Mouse (Mus musculus): Measurements from ENCODE around the gene Dusp14. TPM values are rescaled to one million over a fixed set of nuclear protein-coding genes. Genes with fewer than 3 reads are reported as not detected.

Gene Dusp14
- polyA plus RNA-seq (2014; fragmentation: Nextera tagmentation; extraction: Ambion mirVana), result 7.9 TPM in 2 replicates

GRCm38 (mm10) chr11:84069034-84069370 lies at the start of gene Dusp14:
Gene Dusp14, minus strand, starts transcription at chr11:84069261.
- H3K4me1 ChIP-seq (ENCODE audit: control insufficient read depth, insufficient read depth, low read length), result peaks cover 14% of the 10 kb centered on the region
- H3K4me3 ChIP-seq (ENCODE audit: low read depth, low read length), result peak within 1 kb of the TSS; percentile 56
- H3K9ac ChIP-seq (ENCODE audit: low read length), result peak within 1 kb of the TSS; percentile 65
- H3K4me2 ChIP-seq (ENCODE audit: low read depth, severe bottlenecking), result peak within 1 kb of the TSS; percentile 58
- ATAC-seq (ENCODE audit: insufficient number of reproducible peaks, low FRiP score, low TSS enrichment, low read depth), result no peak
- peaks cover 26% of the 10 kb centered on the region for H3K27me3 ChIP-seq (ENCODE audit: control insufficient read depth, insufficient read depth, low read length)
- H3K9me3 ChIP-seq (ENCODE audit: control insufficient read depth, low read length), result no peaks in the 10 kb centered on the region
- no peak for DNase-seq (ENCODE audit: low spot score)
- H3K36me3 ChIP-seq (ENCODE audit: control insufficient read depth, insufficient read depth, low read length), result no peaks in the 10 kb centered on the region
- 13% methylated on average over 11 of the region's 11 CpGs for WGBS
- H3K27ac ChIP-seq (replicated peaks; ENCODE audit: low read depth, low read length), result no peak within 1 kb of the TSS

GRCm38 (mm10) chr11:84117431-84117830 lies 48.4 kb upstream of the Dusp14 start:
- Histone ChIP-seq H3K4me1 (ENCODE audit: control insufficient read depth, insufficient read depth, low read length) (no peaks in the 10 kb centered on the region), H3K4me2 (ENCODE audit: low read depth, severe bottlenecking) (no peak overlapping the region), H3K27ac (replicated peaks; ENCODE audit: low read depth, low read length) (no peak overlapping the region), H3K9me3 (ENCODE audit: control insufficient read depth, low read length) (no peaks in the 10 kb centered on the region), H3K9ac (ENCODE audit: low read length) (no peak overlapping the region), H3K27me3 (ENCODE audit: control insufficient read depth, insufficient read depth, low read length) (no peaks in the 10 kb centered on the region), H3K4me3 (ENCODE audit: low read depth, low read length) (no peak overlapping the region), H3K36me3 (ENCODE audit: control insufficient read depth, insufficient read depth, low read length) (peaks cover 16% of the 10 kb centered on the region; the same call in 1 of the 2 replicates)
- 79% methylated on average over 4 of the region's 4 CpGs for WGBS
- DNase-seq (ENCODE audit: low spot score) (no peak), ATAC-seq (ENCODE audit: insufficient number of reproducible peaks, low FRiP score, low TSS enrichment, low read depth) (no peak)

DNA sequence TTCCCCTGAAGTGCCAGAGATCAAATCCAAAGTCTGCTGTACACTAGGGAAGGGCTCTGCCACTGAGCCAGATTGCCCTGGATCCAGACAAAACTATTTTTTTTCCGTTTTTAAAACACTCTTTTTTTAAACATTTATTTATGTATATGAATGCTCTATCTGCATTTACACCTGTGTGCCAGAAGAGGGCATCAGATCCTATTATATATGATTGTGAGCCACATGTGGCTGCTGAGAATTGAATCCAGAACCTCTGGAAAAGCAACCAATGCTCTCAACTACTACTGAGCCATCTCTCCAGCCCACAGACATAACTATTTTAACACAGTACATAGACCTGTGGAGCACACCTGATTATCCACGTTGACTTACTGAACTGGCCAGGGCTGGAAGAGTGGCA lies 47.2 kb upstream of the Dusp14 start:
- no peaks in the 10 kb centered on the region for H3K4me1 ChIP-seq (ENCODE audit: control insufficient read depth, insufficient read depth, low read length)
- WGBS, result 69% methylated on average over 2 of the region's 2 CpGs
- no peak for ATAC-seq (ENCODE audit: insufficient number of reproducible peaks, low FRiP score, low TSS enrichment, low read depth)
- no peaks in the 10 kb centered on the region for H3K9me3 ChIP-seq (ENCODE audit: control insufficient read depth, low read length)
- H3K9ac ChIP-seq (ENCODE audit: low read length), result no peak overlapping the region
- no peak for DNase-seq (ENCODE audit: low spot score)
- H3K4me2 ChIP-seq (ENCODE audit: low read depth, severe bottlenecking), result no peak overlapping the region
- no peaks in the 10 kb centered on the region for H3K27me3 ChIP-seq (ENCODE audit: control insufficient read depth, insufficient read depth, low read length)
- no peak overlapping the region for H3K27ac ChIP-seq (replicated peaks; ENCODE audit: low read depth, low read length)
- H3K36me3 ChIP-seq (ENCODE audit: control insufficient read depth, insufficient read depth, low read length), result peaks cover 14% of the 10 kb centered on the region; the same call in 1 of the 2 replicates
- no peak overlapping the region for H3K4me3 ChIP-seq (ENCODE audit: low read depth, low read length)

DNA sequence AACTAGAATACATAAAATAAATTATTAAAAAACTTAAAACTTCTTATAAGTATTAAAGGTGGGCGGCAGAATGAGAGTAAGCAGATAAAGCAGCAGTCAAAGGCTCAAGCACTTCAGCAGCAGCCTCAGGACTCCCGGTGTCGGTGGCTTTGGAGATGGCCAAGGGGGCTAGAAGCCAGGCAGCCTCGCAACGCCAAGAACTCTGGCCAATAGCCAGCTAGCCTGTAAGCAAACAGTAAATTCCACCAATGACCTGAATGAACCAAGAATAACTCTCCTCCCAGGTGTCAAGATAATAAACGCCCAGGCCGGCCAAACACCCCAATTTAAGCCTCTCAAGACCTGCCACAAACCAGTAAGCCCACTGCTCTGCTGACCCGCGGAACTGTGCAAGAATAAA lies 46.6 kb upstream of the Dusp14 start:
- 80% methylated on average over 9 of the region's 9 CpGs for WGBS
- no peak overlapping the region for H3K27ac ChIP-seq (replicated peaks; ENCODE audit: low read depth, low read length)
- DNase-seq (ENCODE audit: low spot score) (no peak), ATAC-seq (ENCODE audit: insufficient number of reproducible peaks, low FRiP score, low TSS enrichment, low read depth) (no peak)
- no peak overlapping the region for H3K4me3 ChIP-seq (ENCODE audit: low read depth, low read length)
- H3K36me3 ChIP-seq (ENCODE audit: control insufficient read depth, insufficient read depth, low read length), result peaks cover 10% of the 10 kb centered on the region; the same call in 1 of the 2 replicates
- H3K9ac ChIP-seq (ENCODE audit: low read length), result no peak overlapping the region
- H3K27me3 ChIP-seq (ENCODE audit: control insufficient read depth, insufficient read depth, low read length), result no peaks in the 10 kb centered on the region
- H3K9me3 ChIP-seq (ENCODE audit: control insufficient read depth, low read length), result no peaks in the 10 kb centered on the region
- no peak overlapping the region for H3K4me2 ChIP-seq (ENCODE audit: low read depth, severe bottlenecking)
- H3K4me1 ChIP-seq (ENCODE audit: control insufficient read depth, insufficient read depth, low read length), result no peaks in the 10 kb centered on the region

GRCm38 (mm10) chr11:84113623-84114022 lies 44.6 kb upstream of the Dusp14 start:
- H3K27me3 ChIP-seq (ENCODE audit: control insufficient read depth, insufficient read depth, low read length), result no peaks in the 10 kb centered on the region
- no peak for ATAC-seq (ENCODE audit: insufficient number of reproducible peaks, low FRiP score, low TSS enrichment, low read depth)
- H3K9me3 ChIP-seq (ENCODE audit: control insufficient read depth, low read length), result no peaks in the 10 kb centered on the region
- H3K27ac ChIP-seq (replicated peaks; ENCODE audit: low read depth, low read length), result no peak overlapping the region
- 93% methylated on average over 5 of the region's 5 CpGs for WGBS
- no peak overlapping the region for H3K4me3 ChIP-seq (ENCODE audit: low read depth, low read length)
- DNase-seq (ENCODE audit: low spot score), result no peak
- H3K4me1 ChIP-seq (ENCODE audit: control insufficient read depth, insufficient read depth, low read length), result no peaks in the 10 kb centered on the region
- no peak overlapping the region for H3K9ac ChIP-seq (ENCODE audit: low read length)
- H3K4me2 ChIP-seq (ENCODE audit: low read depth, severe bottlenecking), result no peak overlapping the region
- H3K36me3 ChIP-seq (ENCODE audit: control insufficient read depth, insufficient read depth, low read length), result peaks cover 5% of the 10 kb centered on the region; the same call in 1 of the 2 replicates

GRCm38 (mm10) chr11:84107137-84107536 lies 38.1 kb upstream of the Dusp14 start:
- no peak overlapping the region for H3K4me2 ChIP-seq (ENCODE audit: low read depth, severe bottlenecking)
- 69% methylated on average over 2 of the region's 2 CpGs for WGBS
- no peaks in the 10 kb centered on the region for H3K4me1 ChIP-seq (ENCODE audit: control insufficient read depth, insufficient read depth, low read length)
- H3K27me3 ChIP-seq (ENCODE audit: control insufficient read depth, insufficient read depth, low read length), result no peaks in the 10 kb centered on the region
- no peak overlapping the region for H3K27ac ChIP-seq (replicated peaks; ENCODE audit: low read depth, low read length)
- ATAC-seq (ENCODE audit: insufficient number of reproducible peaks, low FRiP score, low TSS enrichment, low read depth) (no peak), DNase-seq (ENCODE audit: low spot score) (no peak)
- peaks cover 4% of the 10 kb centered on the region; the same call in 1 of the 2 replicates for H3K36me3 ChIP-seq (ENCODE audit: control insufficient read depth, insufficient read depth, low read length)
- H3K4me3 ChIP-seq (ENCODE audit: low read depth, low read length), result no peak overlapping the region
- H3K9ac ChIP-seq (ENCODE audit: low read length), result no peak overlapping the region
- H3K9me3 ChIP-seq (ENCODE audit: control insufficient read depth, low read length), result no peaks in the 10 kb centered on the region

- no peak for ATAC-seq (ENCODE audit: insufficient number of reproducible peaks, low FRiP score, low TSS enrichment, low read depth)
- H3K27ac ChIP-seq (replicated peaks; ENCODE audit: low read depth, low read length), result no peak overlapping the region
- no peak overlapping the region for H3K9ac ChIP-seq (ENCODE audit: low read length)
- H3K4me2 ChIP-seq (ENCODE audit: low read depth, severe bottlenecking), result no peak overlapping the region
- no peaks in the 10 kb centered on the region for H3K9me3 ChIP-seq (ENCODE audit: control insufficient read depth, low read length)
- no peaks in the 10 kb centered on the region for H3K4me1 ChIP-seq (ENCODE audit: control insufficient read depth, insufficient read depth, low read length)
- no peak for DNase-seq (ENCODE audit: low spot score)
- peaks cover 7% of the 10 kb centered on the region for H3K36me3 ChIP-seq (ENCODE audit: control insufficient read depth, insufficient read depth, low read length)
- WGBS, result 88% methylated on average over 6 of the region's 6 CpGs
- no peak overlapping the region for H3K4me3 ChIP-seq (ENCODE audit: low read depth, low read length)
- no peaks in the 10 kb centered on the region for H3K27me3 ChIP-seq (ENCODE audit: control insufficient read depth, insufficient read depth, low read length)
These were observed 35.0 kb upstream of the Dusp14 start for GRCm38 (mm10) chr11:84104036-84104435.

DNA sequence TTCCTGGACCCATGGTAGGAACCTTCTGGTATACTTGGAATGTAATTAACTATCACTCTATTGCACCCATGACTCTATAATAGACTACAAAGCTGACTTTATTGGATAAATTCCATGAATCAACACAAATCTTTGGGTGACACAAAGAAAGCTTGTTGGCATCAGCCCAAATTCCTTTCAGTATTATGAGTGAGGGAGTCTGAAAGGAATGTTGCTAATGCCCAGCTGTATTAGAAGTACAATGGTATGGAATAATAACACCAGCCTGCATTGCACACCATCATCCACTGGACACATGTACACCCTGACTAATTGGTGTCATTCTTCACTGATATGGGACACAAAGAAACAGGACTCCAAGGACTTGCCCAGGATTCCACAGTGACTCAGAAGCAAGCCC lies 32.1 kb upstream of the Dusp14 start:
- H3K27me3 ChIP-seq (ENCODE audit: control insufficient read depth, insufficient read depth, low read length), result no peaks in the 10 kb centered on the region
- no peak for DNase-seq (ENCODE audit: low spot score)
- peaks cover 7% of the 10 kb centered on the region for H3K36me3 ChIP-seq (ENCODE audit: control insufficient read depth, insufficient read depth, low read length)
- no peak overlapping the region for H3K4me2 ChIP-seq (ENCODE audit: low read depth, severe bottlenecking)
- H3K4me3 ChIP-seq (ENCODE audit: low read depth, low read length), result no peak overlapping the region
- ATAC-seq (ENCODE audit: insufficient number of reproducible peaks, low FRiP score, low TSS enrichment, low read depth), result no peak
- H3K9me3 ChIP-seq (ENCODE audit: control insufficient read depth, low read length), result no peaks in the 10 kb centered on the region
- H3K9ac ChIP-seq (ENCODE audit: low read length), result no peak overlapping the region
- H3K4me1 ChIP-seq (ENCODE audit: control insufficient read depth, insufficient read depth, low read length), result no peaks in the 10 kb centered on the region
- H3K27ac ChIP-seq (replicated peaks; ENCODE audit: low read depth, low read length), result no peak overlapping the region

GRCm38 (mm10) chr11:84097251-84097998 lies 28.4 kb upstream of the Dusp14 start:
- H3K9ac ChIP-seq (ENCODE audit: low read length), result no peak overlapping the region
- no peak for ATAC-seq (ENCODE audit: insufficient number of reproducible peaks, low FRiP score, low TSS enrichment, low read depth)
- WGBS, result 89% methylated on average over 5 of the region's 5 CpGs
- no peak overlapping the region for H3K27ac ChIP-seq (replicated peaks; ENCODE audit: low read depth, low read length)
- H3K36me3 ChIP-seq (ENCODE audit: control insufficient read depth, insufficient read depth, low read length), result peaks cover 5% of the 10 kb centered on the region
- no peak overlapping the region for H3K4me3 ChIP-seq (ENCODE audit: low read depth, low read length)
- H3K4me1 ChIP-seq (ENCODE audit: control insufficient read depth, insufficient read depth, low read length), result no peaks in the 10 kb centered on the region
- no peak for DNase-seq (ENCODE audit: low spot score)
- H3K9me3 ChIP-seq (ENCODE audit: control insufficient read depth, low read length), result no peaks in the 10 kb centered on the region
- H3K27me3 ChIP-seq (ENCODE audit: control insufficient read depth, insufficient read depth, low read length), result no peaks in the 10 kb centered on the region
- H3K4me2 ChIP-seq (ENCODE audit: low read depth, severe bottlenecking), result no peak overlapping the region
